Mouse (Mus musculus): ENCODE measurements at regions not wholly inside any gene's neighbourhood (a gene's known extent, or its start where the extent isn't known, plus 50 kb on each side); places are given as distances from the start of the nearest gene placed in this dataset.
A peak's percentile ranks its signal among the peaks of the same experiment; 100 is the strongest.

DNA sequence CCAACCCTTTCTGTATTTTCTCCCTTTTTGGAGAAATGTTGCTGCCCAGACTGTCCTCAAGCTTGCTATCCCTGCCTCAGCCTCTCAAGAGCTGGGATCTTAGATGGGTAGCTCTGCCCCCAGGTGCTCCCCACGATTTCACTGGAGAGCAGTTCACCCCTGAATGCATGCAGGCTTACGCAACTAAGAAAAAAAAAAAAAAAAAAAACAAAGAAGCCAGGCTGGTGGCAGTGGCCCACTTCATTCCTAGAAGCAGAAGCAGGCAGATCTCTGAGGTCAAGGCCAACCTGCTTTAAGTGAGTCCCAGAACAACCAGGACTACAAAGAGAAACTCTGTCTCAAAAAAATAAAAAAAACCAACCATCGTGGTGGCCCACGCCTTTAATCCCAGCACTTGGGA, 51.2 kb upstream of the Fbxo11 start:
- intact Hi-C loops (cut with DNase I; ENCODE audit: low total_unique reads) = no loop called here
- no peak for DNase-seq

GRCm38 (mm10) chr17:88118714-88119113, 53.6 kb upstream of the Fbxo11 start:
- intact Hi-C loops (cut with DNase I; ENCODE audit: low total_unique reads) = no loop called here
- no peak for DNase-seq

DNA sequence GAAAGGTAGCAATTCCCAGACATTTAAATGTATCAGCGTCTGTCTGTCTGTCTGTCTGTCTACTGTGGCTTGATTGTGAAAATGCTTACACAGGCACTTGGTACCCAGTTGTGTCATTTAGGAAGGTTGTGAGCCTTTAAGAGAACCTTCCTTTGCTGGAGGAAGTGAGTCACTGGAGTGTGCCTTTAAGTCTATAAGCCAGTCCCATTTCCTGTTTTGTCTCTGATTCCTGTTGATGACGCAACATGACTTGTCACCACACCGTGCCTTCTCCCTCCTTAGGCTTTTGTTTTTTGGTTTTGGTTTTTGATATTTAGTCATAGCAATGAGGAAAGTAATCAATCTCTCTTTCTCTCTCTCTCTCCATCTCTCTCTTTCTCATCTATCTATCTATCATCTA, 58.6 kb upstream of the Fbxo11 start:
- DNase-seq = no peak
- intact Hi-C loops (cut with DNase I; ENCODE audit: low total_unique reads) = no loop called here

DNA sequence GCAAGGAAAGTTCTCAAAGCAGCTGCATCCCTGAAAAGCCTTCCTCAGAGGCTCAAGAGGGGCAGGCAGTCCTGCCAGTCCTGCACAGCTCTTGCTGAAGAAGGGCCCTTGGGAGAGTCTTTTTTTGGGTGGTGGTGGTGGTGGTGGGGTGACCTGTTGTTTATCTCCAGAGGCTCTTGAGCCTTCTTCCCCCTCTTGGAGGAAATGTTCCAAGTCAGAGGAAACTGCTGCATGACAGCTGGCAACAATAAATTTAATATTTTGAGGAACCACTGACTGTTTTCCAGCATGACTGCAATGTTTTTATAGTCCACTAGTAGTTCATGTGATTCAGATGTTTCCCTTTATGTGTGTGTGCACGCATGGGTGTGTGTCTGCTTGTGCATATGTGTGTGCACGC, 62.0 kb upstream of the Fbxo11 start:
- DNase-seq = no peak
- intact Hi-C loops (cut with DNase I; ENCODE audit: low total_unique reads) = no loop called here

DNA sequence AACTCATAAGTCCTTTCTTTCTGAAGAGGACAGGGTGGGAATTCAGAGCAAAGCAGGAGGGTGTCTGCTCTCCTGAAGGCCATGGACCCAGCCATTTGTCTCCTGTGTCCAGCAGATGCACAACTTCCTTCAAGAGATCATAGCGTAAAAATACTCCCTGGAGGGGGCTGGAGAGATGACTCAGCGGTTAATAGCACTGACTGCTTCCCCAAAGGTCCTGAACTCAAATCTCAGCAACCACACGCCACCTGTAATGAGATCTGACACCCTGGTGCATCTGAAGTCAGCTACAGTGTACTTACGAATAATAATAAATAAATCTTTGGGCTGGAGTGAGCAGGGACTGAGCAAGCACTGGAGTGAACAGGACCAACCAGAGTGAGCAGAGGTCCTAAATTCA, 66.2 kb upstream of the Fbxo11 start:
- intact Hi-C loops (cut with DNase I; ENCODE audit: low total_unique reads) = no loop called here
- no peak for DNase-seq

DNA sequence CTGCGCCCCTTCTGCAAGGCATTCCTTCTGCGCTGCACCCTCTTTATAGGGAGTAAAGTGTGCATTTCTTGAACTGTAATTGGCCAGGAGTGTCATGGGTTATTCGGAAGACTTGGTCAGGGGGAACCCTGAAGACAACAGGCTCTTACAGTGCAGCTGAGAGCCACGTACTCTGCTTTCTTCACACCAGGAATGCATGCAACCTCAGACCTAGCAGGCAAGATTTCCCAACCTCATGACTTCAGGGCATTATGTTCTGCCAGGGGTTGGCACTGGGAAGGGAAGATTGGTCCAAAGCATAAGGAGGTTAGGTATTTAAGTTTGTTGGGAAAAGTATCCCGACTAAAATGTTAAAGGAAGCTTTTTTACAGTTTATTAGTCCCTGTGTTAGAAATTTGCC, 66.9 kb upstream of the Fbxo11 start:
- no peak for DNase-seq
- intact Hi-C loops (cut with DNase I; ENCODE audit: low total_unique reads) = no loop called here

DNA sequence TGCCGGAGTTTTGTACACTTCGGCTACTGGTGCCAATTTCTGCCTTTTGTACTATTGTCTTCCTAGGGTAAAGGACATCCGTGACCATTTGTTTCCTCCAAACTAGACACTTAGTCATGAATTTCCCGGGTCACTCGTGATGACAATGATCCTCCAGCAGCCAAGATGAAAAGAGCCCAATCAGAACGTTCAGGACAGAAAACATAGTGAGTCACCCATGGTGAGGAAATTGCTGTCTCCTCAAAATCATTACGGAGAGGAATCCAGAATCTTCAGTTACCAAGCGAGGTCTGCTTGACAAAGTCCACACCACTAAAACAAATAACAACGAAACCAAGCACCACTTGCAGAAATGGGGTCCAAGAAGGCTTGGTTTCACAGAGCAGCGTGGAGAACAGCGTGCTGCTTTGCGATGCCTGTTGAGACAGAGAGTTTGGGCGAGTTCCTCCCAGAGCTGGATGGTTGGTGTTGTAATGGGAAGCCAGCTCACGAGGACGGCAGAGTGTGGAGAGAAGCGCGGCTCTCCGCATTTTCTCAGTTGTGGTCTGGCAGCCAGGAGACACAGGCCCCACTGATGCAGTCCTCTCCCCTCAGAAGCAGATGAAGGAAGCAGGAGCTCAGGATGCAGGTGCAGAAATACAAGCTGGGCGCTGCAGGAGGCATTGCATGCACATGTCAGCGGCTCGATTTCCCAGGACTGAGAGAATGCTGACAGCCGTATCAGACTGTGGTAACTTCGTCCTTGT, 67.7 kb upstream of the Fbxo11 start:
- intact Hi-C loops (cut with DNase I; ENCODE audit: low total_unique reads) = no loop called here
- DNase-seq = peak; percentile 24

GRCm38 (mm10) chr17:88134546-88134945, 69.5 kb upstream of the Fbxo11 start:
- intact Hi-C loops (cut with DNase I; ENCODE audit: low total_unique reads) = no loop called here
- no peak for DNase-seq

DNA sequence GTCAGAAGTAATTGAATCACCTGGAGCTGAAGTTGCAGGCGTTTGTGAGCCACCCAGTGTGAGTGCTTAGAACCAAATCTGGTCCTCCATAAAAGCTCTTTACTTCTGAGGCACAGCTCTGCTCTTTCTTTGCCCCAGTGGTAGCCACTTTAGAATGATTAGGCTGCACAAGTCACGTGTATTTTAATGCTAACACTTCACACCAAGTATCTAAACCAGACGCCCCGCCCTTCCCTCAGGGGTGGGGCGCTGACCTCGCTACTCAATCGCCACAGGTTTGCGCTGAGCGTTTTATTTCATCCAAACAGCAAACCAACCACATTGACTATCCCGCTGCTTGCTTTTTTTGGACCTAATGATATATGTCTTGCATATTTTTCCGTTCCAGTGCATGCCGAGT, 76.4 kb upstream of the Fbxo11 start:
- intact Hi-C loops (cut with DNase I; ENCODE audit: low total_unique reads) = no loop called here
- DNase-seq = no peak

DNA sequence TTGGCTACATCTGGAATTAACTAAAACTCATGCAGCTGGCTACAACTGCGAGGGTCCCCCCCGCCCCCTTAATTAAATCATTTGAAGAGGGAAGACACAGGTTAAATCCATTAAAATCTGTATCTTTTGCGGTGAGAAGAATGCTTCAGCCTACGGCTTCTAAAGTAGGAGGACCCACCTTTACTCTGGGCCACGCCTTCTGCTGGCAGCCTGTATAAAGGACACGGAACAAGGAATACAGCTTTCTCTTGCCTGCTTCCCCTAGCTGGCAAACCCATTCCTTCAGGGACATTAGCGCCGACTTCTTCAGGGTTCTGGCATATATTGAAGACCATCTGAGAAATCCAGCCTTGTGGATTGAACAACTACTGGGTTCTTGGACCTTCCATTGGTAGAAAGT, 76.9 kb upstream of the Fbxo11 start:
- DNase-seq = no peak
- intact Hi-C loops (cut with DNase I; ENCODE audit: low total_unique reads) = no loop called here

DNA sequence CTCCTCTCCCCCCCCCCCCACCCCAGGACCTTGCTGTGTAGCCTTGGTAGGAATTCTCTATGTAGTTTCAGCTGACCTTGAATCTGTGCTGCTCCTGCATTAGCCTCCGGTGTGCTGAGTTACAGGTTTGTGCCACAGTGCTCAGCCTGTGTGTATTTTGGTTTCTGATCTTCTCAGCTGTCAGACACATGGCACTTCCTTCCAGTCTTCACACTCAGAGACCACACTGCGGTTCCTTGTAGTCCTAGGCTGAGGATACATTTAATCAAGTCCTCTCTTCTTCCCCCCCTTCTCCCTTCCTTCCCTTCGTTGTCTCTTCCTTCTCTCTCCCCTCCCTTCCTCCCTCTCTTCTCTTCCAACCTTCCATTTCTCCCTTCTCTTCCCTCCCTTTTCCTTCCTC, 77.7 kb upstream of the Fbxo11 start:
- intact Hi-C loops (cut with DNase I; ENCODE audit: low total_unique reads) = no loop called here
- no peak for DNase-seq

DNA sequence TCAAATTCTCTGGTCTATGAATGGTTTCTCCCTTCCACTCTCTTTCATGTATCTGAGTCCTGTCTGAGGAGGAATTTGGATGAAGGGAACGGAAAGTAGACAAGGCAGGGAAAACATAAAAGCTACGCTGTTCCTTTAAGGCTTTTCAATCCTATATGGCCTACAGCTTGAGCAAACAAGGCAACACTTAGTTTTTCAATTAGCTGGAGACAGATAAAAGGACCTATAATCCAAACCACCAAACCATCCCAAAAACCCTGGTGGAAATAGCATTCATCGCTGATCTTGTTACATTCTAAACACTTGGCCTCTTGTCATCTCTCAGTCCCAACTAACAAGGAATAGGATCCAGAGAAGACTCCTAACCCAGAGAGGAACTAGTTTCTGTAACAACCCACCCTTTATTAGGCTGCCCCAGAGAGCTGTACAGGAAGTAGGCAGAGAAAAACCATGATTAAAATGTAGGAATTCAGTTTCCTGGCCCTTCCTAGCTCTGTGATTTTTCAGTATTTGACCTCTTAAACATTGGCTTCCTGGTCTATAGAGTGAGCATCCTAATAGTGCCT, 78.4 kb upstream of the Fbxo11 start:
- no peak for DNase-seq
- intact Hi-C loops (cut with DNase I; ENCODE audit: low total_unique reads) = no loop called here

DNA sequence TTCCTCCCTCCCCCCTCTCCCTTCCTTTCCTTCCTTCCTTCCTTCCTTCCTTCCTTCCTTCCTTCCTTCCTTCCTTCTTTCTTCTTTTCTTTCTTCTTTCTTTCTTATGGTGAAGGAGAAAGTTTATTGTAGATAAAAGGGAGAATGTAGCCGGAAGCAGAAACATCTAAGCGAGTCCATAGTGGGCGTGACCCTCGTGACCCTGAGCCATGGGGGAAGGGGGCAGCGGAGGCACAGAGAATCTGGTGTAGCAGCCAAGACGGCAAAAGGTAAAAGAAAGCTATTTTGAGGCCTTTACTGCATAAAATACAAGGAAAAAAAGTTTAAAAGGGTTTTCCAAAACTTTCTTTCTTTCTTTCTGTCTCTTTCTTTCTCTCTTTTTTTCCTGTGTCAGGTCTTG, 93.5 kb upstream of the Fbxo11 start:
- intact Hi-C loops (cut with DNase I; ENCODE audit: low total_unique reads) = no loop called here
- DNase-seq = no peak

- intact Hi-C loops (cut with DNase I; ENCODE audit: low total_unique reads) = no loop called here
- DNase-seq = no peak
Observed at GRCm38 (mm10) chr17:88159212-88159668, 94.1 kb upstream of the Fbxo11 start.

DNA sequence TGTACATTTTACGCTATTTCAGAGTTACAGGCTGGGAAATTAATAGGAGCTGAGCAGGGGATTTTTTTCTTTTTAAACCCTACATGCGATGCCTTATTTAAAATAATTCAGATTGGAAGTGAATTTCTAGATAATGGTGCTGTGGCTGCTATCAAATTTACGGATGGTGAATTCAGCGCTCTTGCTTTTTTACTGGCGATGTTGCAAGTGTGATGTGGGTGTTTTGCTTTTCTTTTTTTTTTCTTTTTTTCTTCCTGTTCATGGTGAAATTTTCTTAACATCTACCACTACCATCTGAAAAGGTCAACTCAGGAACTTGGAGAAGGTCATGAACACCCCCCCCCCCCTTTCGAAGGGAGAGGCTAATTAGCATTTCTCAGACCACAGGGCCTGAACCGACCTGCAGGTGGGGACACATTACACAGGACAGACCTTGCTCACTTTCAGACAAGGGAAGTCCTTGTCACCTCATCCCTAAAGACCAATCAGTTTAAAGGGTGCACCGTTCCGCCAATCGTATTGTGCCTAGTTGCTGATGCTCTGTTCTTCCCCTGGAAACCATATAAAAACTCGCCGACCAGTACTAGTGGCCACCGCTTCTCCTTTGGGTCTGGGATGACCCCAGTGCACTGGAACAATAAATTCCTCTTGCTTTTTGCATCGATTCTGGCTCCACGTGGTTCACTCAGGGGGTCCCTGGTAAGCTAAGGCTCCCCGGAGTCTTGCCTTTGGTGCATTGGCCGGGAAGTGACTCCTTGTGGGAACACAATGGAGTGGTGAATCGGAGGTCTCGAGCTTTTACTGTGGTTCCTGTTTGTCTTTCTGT, 95.0 kb upstream of the Fbxo11 start:
- DNase-seq = no peak
- intact Hi-C loops (cut with DNase I; ENCODE audit: low total_unique reads) = no loop called here

- intact Hi-C loops (cut with DNase I; ENCODE audit: low total_unique reads) = no loop called here
- DNase-seq = no peak
Observed at GRCm38 (mm10) chr17:88160677-88161001, 95.5 kb upstream of the Fbxo11 start.

DNA sequence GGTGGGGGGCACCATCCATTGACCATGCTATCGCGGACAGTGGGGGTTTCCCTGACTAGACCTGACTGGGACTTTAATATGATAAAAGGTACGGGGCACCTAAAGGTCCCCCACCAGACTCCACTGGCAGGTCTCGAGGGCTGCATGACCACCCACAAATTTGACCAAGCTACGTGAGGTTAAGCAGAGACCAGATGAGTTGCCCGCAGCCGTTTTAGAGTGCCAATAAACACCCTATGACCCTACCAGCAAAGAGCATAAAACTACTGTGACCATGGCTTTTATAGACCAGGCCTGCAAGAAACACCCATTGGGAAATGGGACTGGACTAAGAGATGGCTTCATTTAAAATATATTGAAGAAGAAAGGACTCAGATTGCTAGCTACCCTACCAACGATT, 96.7 kb upstream of the Fbxo11 start:
- intact Hi-C loops (cut with DNase I; ENCODE audit: low total_unique reads) = no loop called here
- DNase-seq = no peak

GRCm38 (mm10) chr17:88164805-88165204, 99.7 kb upstream of the Fbxo11 start:
- intact Hi-C loops (cut with DNase I; ENCODE audit: low total_unique reads) = no loop called here
- no peak for DNase-seq

DNA sequence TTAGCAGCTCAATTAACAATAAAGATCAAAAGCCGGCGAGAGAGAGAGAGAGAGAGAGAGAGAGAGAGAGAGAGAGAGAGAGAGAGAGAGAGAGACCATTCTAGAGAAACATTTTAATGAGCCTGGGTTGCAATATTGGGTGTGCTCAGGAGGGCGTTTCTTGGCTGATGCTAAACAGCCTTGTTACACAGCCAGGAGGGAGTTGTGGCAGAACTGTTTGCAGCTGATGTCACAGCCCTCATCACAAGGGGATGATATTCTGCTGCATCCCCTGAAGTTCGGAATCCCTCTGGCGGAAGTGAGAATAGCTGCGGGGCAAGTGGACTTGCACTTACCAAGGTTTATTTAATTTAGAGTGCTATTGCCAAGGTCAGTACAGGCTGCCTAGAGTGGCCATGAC, 100.7 kb upstream of the Fbxo11 start:
- intact Hi-C loops (cut with DNase I; ENCODE audit: low total_unique reads) = no loop called here
- DNase-seq = no peak

DNA sequence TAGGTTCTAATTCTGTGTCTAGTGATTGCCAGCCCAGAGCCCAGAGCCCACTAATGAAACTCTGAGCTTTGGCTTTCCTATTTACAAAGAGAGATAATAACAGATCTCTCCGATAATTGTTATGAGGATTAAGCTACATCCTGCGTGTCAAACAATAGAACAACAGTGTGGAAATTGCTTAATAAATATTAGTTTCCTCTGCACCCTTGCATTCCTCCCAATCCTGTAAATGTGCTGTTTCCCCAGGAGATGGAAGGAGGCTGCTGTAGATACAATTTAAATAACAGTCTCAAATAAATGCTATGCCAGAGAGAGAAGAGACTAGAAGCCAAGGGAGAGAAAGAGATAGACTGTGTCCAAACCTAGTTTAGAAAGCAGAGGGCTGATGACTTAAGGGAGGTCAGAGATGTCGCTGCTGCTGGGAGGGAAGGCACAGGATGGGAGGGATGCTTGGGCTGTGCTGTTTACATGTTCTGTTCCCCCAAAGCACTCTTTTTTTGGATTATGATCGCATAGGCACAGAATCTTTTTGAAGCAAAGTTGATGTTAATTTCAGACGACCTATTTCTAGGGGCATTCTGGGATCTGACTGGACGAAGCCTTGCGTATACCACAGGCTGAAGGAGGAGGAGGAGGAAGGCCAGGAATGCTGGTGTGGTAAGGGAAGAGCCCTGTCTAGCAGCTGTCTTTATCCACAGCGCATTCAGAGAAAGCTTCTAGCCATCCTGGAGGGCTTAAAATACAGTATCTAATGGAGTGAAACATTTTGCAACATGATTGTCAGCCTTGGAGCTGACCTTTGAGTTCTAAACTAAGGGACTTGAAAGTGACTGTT, 103.4 kb upstream of the Fbxo11 start:
- no peak for DNase-seq
- intact Hi-C loops (cut with DNase I; ENCODE audit: low total_unique reads) = no loop called here

Data from gastrocnemius, postnatal 14 days (tissue).